Mouse (Mus musculus) embryonic fibroblast, embryonic 13.5 days (primary cell): ENCODE measurements at regions not wholly inside any gene's neighbourhood (a gene's known extent, or its start where the extent isn't known, plus 50 kb on each side); places are given as distances from the start of the nearest gene placed in this dataset.

ENCODE experiments used
- CTCF ChIP-seq: IDR thresholded peaks from 2 replicates; pipeline ENCODE4 v1.5.1; 2011; ENCODE audit warnings: mild to moderate bottlenecking, control low read depth, low read length, moderate library complexity, borderline replicate concordance; ENCODE audit not compliant: insufficient read depth
- POLR2A ChIP-seq: IDR thresholded peaks from 2 replicates; pipeline ENCODE4 v1.6.1; 2011; ENCODE audit warnings: low read depth, mild to moderate bottlenecking, control low read depth, low read length, moderate library complexity

- TF ChIP-seq POLR2A (no peak), CTCF (no peak)
Measured at GRCm38 (mm10) chr3:38692768-38693167, 194.0 kb upstream of the Fat4 start.
